ENCODE assay signal across 8 mouse cellular contexts in the genomic region with DNA sequence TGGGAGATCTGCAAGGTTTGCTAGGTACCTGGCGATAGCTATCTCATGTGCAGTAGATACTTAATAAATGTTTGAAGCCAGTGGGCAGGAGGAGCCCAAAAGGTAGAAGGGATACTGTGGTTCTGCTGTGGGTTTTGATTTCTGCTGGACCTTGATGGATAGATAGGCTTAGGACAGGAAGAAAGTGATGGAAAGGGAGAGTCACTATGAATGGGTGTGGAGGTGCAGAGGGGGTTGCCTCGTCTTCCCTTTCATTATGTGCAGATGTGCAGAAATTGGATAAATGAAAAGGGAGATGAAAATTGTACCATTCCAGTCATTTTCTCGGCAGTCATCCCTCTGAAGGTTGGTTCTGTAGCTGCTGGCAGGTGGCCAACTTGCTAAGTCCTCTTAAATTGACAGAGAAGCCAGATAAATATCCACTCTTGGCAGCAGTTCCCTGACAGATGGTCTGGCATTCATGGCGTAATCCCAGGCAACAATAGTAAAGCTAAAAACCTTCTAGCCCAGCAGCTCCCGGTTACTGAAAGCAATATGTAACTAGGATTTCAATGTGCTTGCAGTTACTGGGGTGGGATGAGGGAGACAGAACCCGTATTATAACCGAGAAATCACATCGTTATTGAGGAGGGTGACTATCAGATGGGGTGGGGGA.
DNase-seq lines count a peak whose midpoint lies in the region; ATAC-seq and TF ChIP-seq lines count a peak whose summit lies in the region.

No protein-coding gene starts in this region.

- no peak for TF ChIP-seq EP300 in heart, adult 2 months (IDR thresholded peaks at IDR 0.05; ENCODE audit: insufficient read depth, low read depth, low read length)

- peak overlapping the region; percentile 17 for H3K4me2 ChIP-seq in forebrain, postnatal 0 days (ENCODE audit: low read depth)
- H3K4me2 ChIP-seq in midbrain, embryonic 11.5 days = no peak overlapping the region
- peak overlapping the region; percentile 27 for H3K4me2 ChIP-seq in stomach, embryonic 14.5 days (replicated peaks; ENCODE audit: low read depth, low read length)

- no peaks in the 10 kb centered on the region for H3K27me3 ChIP-seq in heart, adult 2 months (ENCODE audit: control insufficient read depth, insufficient read depth, low read length)
- no peaks in the 10 kb centered on the region for H3K27me3 ChIP-seq in forebrain, postnatal 0 days (ENCODE audit: insufficient read depth, low read length)
- no peaks in the 10 kb centered on the region for H3K27me3 ChIP-seq in midbrain, embryonic 11.5 days (ENCODE audit: control insufficient read depth, insufficient read depth, low read length)
- H3K27me3 ChIP-seq in stomach, embryonic 14.5 days (ENCODE audit: control insufficient read depth, insufficient read depth, low read length) = no peaks in the 10 kb centered on the region

- H3K36me3 ChIP-seq in heart, adult 2 months (ENCODE audit: control insufficient read depth, insufficient read depth, low read length) = no peaks in the 10 kb centered on the region
- no peaks in the 10 kb centered on the region for H3K36me3 ChIP-seq in forebrain, postnatal 0 days (ENCODE audit: insufficient read depth)
- H3K36me3 ChIP-seq in midbrain, embryonic 11.5 days (ENCODE audit: control insufficient read depth, insufficient read depth, low read length) = no peaks in the 10 kb centered on the region
- no peaks in the 10 kb centered on the region for H3K36me3 ChIP-seq in stomach, embryonic 14.5 days (ENCODE audit: control insufficient read depth, insufficient read depth, low read length)

- H3K4me1 ChIP-seq in heart, adult 2 months (ENCODE audit: control insufficient read depth, insufficient read depth, low read length) = no peaks in the 10 kb centered on the region
- H3K4me1 ChIP-seq in forebrain, postnatal 0 days (ENCODE audit: insufficient read depth) = peaks cover 14% of the 10 kb centered on the region
- peaks cover 4% of the 10 kb centered on the region for H3K4me1 ChIP-seq in midbrain, embryonic 11.5 days (ENCODE audit: control insufficient read depth, insufficient read depth, low read length)
- H3K4me1 ChIP-seq in stomach, embryonic 14.5 days (ENCODE audit: control insufficient read depth, insufficient read depth, low read length) = peaks cover 12% of the 10 kb centered on the region; the same call in 1 of the 2 replicates

- peak; percentile 86 for ATAC-seq in forebrain, postnatal 0 days
- peak; percentile 89 for ATAC-seq in midbrain, embryonic 11.5 days (ENCODE audit: low FRiP score)
- peak; percentile 74; the same call in 1 of the 2 replicates for ATAC-seq in stomach, embryonic 14.5 days (ENCODE audit: insufficient number of reproducible peaks, insufficient read depth, low FRiP score, low read depth)
- no peak for ATAC-seq in monocyte, adult 5-6 weeks (replicated peaks; ENCODE audit: insufficient number of reproducible peaks, low FRiP score, low TSS enrichment, poor library complexity, severe bottlenecking)

- H3K27ac ChIP-seq in heart, adult 2 months = no peak overlapping the region
- peak overlapping the region; percentile 66 for H3K27ac ChIP-seq in forebrain, postnatal 0 days (ENCODE audit: low read depth, low read length)
- H3K27ac ChIP-seq in midbrain, embryonic 11.5 days (ENCODE audit: low read depth, low read length) = peak overlapping the region; percentile 46
- peak overlapping the region; percentile 39; the same call in 1 of the 2 replicates for H3K27ac ChIP-seq in stomach, embryonic 14.5 days (ENCODE audit: low read length)

- 40% methylated on average over 8 of the region's 8 CpGs for WGBS in heart, adult 2 months
- 16% methylated on average over 8 of the region's 8 CpGs for WGBS in forebrain, postnatal 0 days
- WGBS in midbrain, embryonic 11.5 days = 32% methylated on average over 8 of the region's 8 CpGs
- 20% methylated on average over 8 of the region's 8 CpGs for WGBS in stomach, embryonic 14.5 days

- DNase-seq in heart, postnatal 4 days = peak; percentile 7
- DNase-seq in heart, adult 2 months = no peak
- DNase-seq in cerebellum, adult 18-20 months = peak; percentile 97 to 98
- peak; percentile 94 for DNase-seq in forebrain, postnatal 0 days
- peak; percentile 75 for DNase-seq in layer of hippocampus, adult 9-10 months (ENCODE audit: low spot score)
- peak; percentile 88 for DNase-seq in midbrain, embryonic 11.5 days (ENCODE audit: low spot score, missing footprints)

- H3K9me3 ChIP-seq in forebrain, postnatal 0 days (ENCODE audit: low read length) = no peaks in the 10 kb centered on the region
- H3K9me3 ChIP-seq in midbrain, embryonic 11.5 days (ENCODE audit: control insufficient read depth, low read length) = no peaks in the 10 kb centered on the region
- no peaks in the 10 kb centered on the region for H3K9me3 ChIP-seq in stomach, embryonic 14.5 days (ENCODE audit: control insufficient read depth, low read depth, low read length)

- H3K9ac ChIP-seq in heart, adult 2 months (ENCODE audit: low read depth, low read length) = no peak overlapping the region
- H3K9ac ChIP-seq in forebrain, postnatal 0 days = no peak overlapping the region
- no peak overlapping the region for H3K9ac ChIP-seq in midbrain, embryonic 11.5 days (ENCODE audit: low read length)
- no peak overlapping the region for H3K9ac ChIP-seq in stomach, embryonic 14.5 days (replicated peaks; ENCODE audit: low read depth, low read length)

- intact Hi-C loops in heart, adult 2 months (cut with DNase I) = no loop called here

- no peak for TF ChIP-seq CTCF in heart, adult 2 months (IDR thresholded peaks at IDR 0.05)
- no peak for TF ChIP-seq CTCF in forebrain, postnatal 0 days (IDR thresholded peaks at IDR 0.05; ENCODE audit: low read depth)

- no peak for TF ChIP-seq POLR2A in heart, adult 2 months (IDR thresholded peaks at IDR 0.05; ENCODE audit: insufficient read depth, low read depth, low read length)

- H3K79me2 ChIP-seq in heart, adult 2 months (replicated peaks; ENCODE audit: control insufficient read depth, insufficient read depth, low read length) = no peaks in the 10 kb centered on the region

- H3K4me3 ChIP-seq in heart, adult 2 months = no peak overlapping the region
- H3K4me3 ChIP-seq in forebrain, postnatal 0 days (ENCODE audit: low read depth, low read length) = no peak overlapping the region
- H3K4me3 ChIP-seq in midbrain, embryonic 11.5 days (ENCODE audit: low read depth, low read length) = no peak overlapping the region
- H3K4me3 ChIP-seq in stomach, embryonic 14.5 days (ENCODE audit: low read depth, low read length) = no peak overlapping the region

Comparison
In these comparisons a context has a peak if more than half of its experiments do, and no peak if none do; other contexts are left out.
1. DNase-seq: peak in heart, postnatal 4 days (single experiment), cerebellum, adult 18-20 months (2 of 2), forebrain, postnatal 0 days (single experiment), layer of hippocampus, adult 9-10 months (single experiment) and midbrain, embryonic 11.5 days (single experiment); none in heart, adult 2 months (0 of 2).